In the genomic region with DNA sequence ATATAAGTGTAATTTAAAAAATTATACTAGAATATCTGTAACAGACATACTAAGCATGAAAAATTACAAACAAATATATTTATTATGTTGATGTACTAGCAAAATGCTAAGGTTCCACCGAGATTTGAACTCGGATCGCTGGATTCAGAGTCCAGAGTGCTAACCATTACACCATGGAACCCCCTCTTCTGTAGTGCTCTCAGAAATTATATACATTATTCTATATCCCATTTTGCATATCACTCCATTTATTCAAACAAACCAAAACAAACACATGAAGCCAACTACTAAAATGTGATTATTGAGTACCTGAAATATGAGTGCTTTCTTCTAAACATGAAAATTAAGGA, we compare ENCODE assay signal across 8 mouse cellular contexts. TPM values are rescaled to one million over a fixed set of nuclear protein-coding genes. Genes with fewer than 3 reads are reported as not detected.
DNase-seq lines count a peak whose midpoint lies in the region; ATAC-seq and TF ChIP-seq lines count a peak whose summit lies in the region.

No protein-coding gene starts in this region.

- H3K9me3 ChIP-seq in lung, postnatal 0 days (ENCODE audit: low read length): no peaks in the 10 kb centered on the region

- H3K9ac ChIP-seq in lung, postnatal 0 days (replicated peaks; ENCODE audit: low read depth): no peak overlapping the region

- intact Hi-C loops in heart, postnatal 14 days (cut with DNase I): loop anchor here (1.0 kb wide), 1 partner anchor 83 kb away; no protein-coding TSS in a partner anchor

- TF ChIP-seq EP300 in lung, postnatal 0 days (IDR thresholded peaks at IDR 0.05): peak; percentile 60; the same call in 1 of the 2 replicates

- DNase-seq in CD4-positive helper T cell, adult 2 months (ENCODE audit: low read depth, low spot score): peak; percentile 88
- peak; percentile 72 for DNase-seq in T-cell, adult 2 months (ENCODE audit: low spot score)
- peak; percentile 90 for DNase-seq in embryo, embryonic 9.5 days (ENCODE audit: extremely low spot score)
- peak; percentile 64 to 74 for DNase-seq in heart, postnatal 14 days
- DNase-seq in kidney, postnatal 4 days: peak; percentile 70 to 78
- DNase-seq in lung, postnatal 0 days (ENCODE audit: low spot score): peak; percentile 88
- DNase-seq in right cerebral cortex, postnatal 10 days (ENCODE audit: low spot score in 2 of 2): peak; percentile 72 to 81

- peak overlapping the region; percentile 87; the same call in 1 of the 2 replicates for H3K27ac ChIP-seq in lung, postnatal 0 days (ENCODE audit: low read length)

- H3K4me2 ChIP-seq in lung, postnatal 0 days (replicated peaks; ENCODE audit: low read depth, low read length): 0 out of 2 replicates have a peak overlapping the region, but pooled peaks have one; percentile 77

- no peak overlapping the region for H3K4me3 ChIP-seq in lung, postnatal 0 days (ENCODE audit: low read depth, low read length)

- peaks cover 18% of the 10 kb centered on the region; the same call in 1 of the 2 replicates for H3K4me1 ChIP-seq in lung, postnatal 0 days (ENCODE audit: insufficient read depth, low read depth, low read length)

- 2% methylated on average over 3 of the region's 3 CpGs for WGBS in lung, postnatal 0 days

- peak; percentile 27 for ATAC-seq in lung, postnatal 0 days
- ATAC-seq in activated CD4-positive, CD25-positive, alpha-beta regulatory T cell, adult 4 months: no peak

- no peak for TF ChIP-seq CTCF in lung, postnatal 0 days (IDR thresholded peaks at IDR 0.05)

- H3K27me3 ChIP-seq in lung, postnatal 0 days (replicated peaks; ENCODE audit: insufficient read depth, low read length): no peaks in the 10 kb centered on the region

- no peaks in the 10 kb centered on the region for H3K36me3 ChIP-seq in lung, postnatal 0 days (ENCODE audit: insufficient read depth, low read length)

RNA-seq across cellular contexts. Expression of a gene that starts 1.2 kb away (rescaled TPM):
- not detected for total RNA-seq in heart, postnatal 14 days (2021)
- 0.13 and 0.44 TPM in 2 replicates for polyA plus RNA-seq in lung, postnatal 0 days (2015; fragmentation: Nextera tagmentation; extraction: Ambion mirVana)
- polyA plus RNA-seq in activated CD4-positive, CD25-positive, alpha-beta regulatory T cell, adult 4 months (2017; shearing (Covaris generic)): under 1 TPM in 1 of 2 experiments, not detected in 1; 0.09 TPM

RNA-seq across cellular contexts. Expression of a gene that starts 2.1 kb away (rescaled TPM):
- total RNA-seq in heart, postnatal 14 days (2021): under 1 TPM; 0.33 to 0.44 TPM
- polyA plus RNA-seq in lung, postnatal 0 days (2015; fragmentation: Nextera tagmentation; extraction: Ambion mirVana): 0.42 and 0.50 TPM in 2 replicates
- polyA plus RNA-seq in activated CD4-positive, CD25-positive, alpha-beta regulatory T cell, adult 4 months (2017; shearing (Covaris generic)): not detected

RNA-seq across cellular contexts. Expression of a gene that starts 4.3 kb away (rescaled TPM):
- total RNA-seq in heart, postnatal 14 days (2021): under 1 TPM; 0.14 to 0.32 TPM
- polyA plus RNA-seq in lung, postnatal 0 days (2015; fragmentation: Nextera tagmentation; extraction: Ambion mirVana): 0.38 and 0.49 TPM in 2 replicates
- polyA plus RNA-seq in activated CD4-positive, CD25-positive, alpha-beta regulatory T cell, adult 4 months (2017; shearing (Covaris generic)): not detected

RNA-seq across cellular contexts. Expression of a gene that starts 29.5 kb away (rescaled TPM):
- 100 to 1,000 TPM; 100 to 103 TPM for total RNA-seq in heart, postnatal 14 days (2021)
- polyA plus RNA-seq in lung, postnatal 0 days (2015; fragmentation: Nextera tagmentation; extraction: Ambion mirVana): 16.6 and 30.0 TPM in 2 replicates
- 1 to 10 TPM; 4.5 to 6.7 TPM for polyA plus RNA-seq in activated CD4-positive, CD25-positive, alpha-beta regulatory T cell, adult 4 months (2017; shearing (Covaris generic))

RNA-seq across cellular contexts. Expression of a gene that starts 32.3 kb away (rescaled TPM):
- total RNA-seq in heart, postnatal 14 days (2021): not detected
- polyA plus RNA-seq in lung, postnatal 0 days (2015; fragmentation: Nextera tagmentation; extraction: Ambion mirVana): not detected in 2 replicates
- not detected for polyA plus RNA-seq in activated CD4-positive, CD25-positive, alpha-beta regulatory T cell, adult 4 months (2017; shearing (Covaris generic))
